In the genomic region with DNA sequence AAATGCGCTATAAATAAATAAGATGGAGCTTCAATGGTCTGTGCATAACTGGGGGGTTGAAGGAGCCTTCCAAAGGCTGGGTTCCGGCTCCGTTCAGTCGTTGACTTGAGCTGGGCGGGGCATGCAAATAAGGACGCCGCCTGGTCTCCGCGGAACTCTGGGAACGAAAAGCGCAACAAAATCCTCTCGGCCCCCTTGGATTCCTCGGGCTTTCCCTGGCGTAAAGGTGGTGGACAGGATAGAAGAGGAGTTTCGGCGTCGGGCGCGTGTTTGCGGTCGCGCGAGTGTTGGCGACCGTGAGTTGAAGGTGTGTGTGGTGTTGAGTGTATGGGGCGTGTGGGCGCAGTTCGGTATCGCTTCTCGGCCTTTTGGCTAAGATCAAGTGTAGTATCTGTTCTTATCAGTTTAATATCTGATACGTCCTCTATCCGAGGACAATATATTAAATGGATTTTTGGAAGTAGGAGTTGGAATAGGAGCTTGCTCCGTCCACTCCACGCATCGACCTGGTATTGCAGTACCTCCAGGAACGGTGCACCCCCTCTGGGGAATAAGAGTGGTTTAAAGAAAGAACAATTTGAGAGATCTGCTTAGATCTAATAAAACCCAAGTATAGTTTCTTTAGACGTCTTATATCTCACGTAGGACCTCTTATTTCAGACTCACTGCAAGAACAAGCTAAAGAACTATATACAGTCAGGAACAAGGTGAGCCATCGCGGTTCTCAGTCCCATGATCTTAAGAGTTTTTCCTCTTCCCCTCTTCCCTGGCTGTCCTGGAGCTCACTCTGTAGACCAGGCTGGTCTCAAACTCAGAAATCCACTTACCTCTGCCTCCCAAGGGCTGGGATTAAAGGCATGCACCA, we compare ENCODE assay signal across 8 mouse cellular contexts. TPM values are rescaled to one million over a fixed set of nuclear protein-coding genes. Genes with fewer than 3 reads are reported as not detected.
DNase-seq lines count a peak whose midpoint lies in the region; ATAC-seq and TF ChIP-seq lines count a peak whose summit lies in the region.
"Not testable (repeated sequence)": the region's sequence is repeated elsewhere in the genome, so short reads cannot be mapped to it uniquely, and the experiment has no call there.

No protein-coding gene starts in this region.

- not testable (repeated sequence) for H3K36me3 ChIP-seq in kidney, embryonic 14.5 days (ENCODE audit: control insufficient read depth, insufficient read depth, low read length)

- peak overlapping the region; percentile 42 for H3K4me2 ChIP-seq in kidney, embryonic 14.5 days (replicated peaks; ENCODE audit: low read depth, low read length)

- H3K4me3 ChIP-seq in bone marrow macrophage, adult 2 months (ENCODE audit: insufficient read depth, low read length); embryonic fibroblast, embryonic 13.5 days (ENCODE audit: insufficient read depth, low read length): not testable (repeated sequence)
- H3K4me3 ChIP-seq in kidney, embryonic 14.5 days (ENCODE audit: low read length), result peak overlapping the region; percentile 9; the same call in 1 of the 2 replicates

- TF ChIP-seq CTCF in bone marrow macrophage, adult 2 months (IDR thresholded peaks at IDR 0.05; ENCODE audit: low read depth, low read length); embryonic fibroblast, embryonic 13.5 days (IDR thresholded peaks at IDR 0.05; ENCODE audit: borderline replicate concordance, insufficient read depth, low read length): not testable (repeated sequence)

- WGBS in kidney, embryonic 14.5 days, result under 1% methylated on average over 37 of the region's 40 CpGs

- TF ChIP-seq POLR2A in bone marrow macrophage, adult 2 months (IDR thresholded peaks at IDR 0.05; ENCODE audit: borderline replicate concordance, low read depth, low read length), result peak; percentile 100
- TF ChIP-seq POLR2A in embryonic fibroblast, embryonic 13.5 days (IDR thresholded peaks at IDR 0.05; ENCODE audit: low read depth, low read length), result peak; percentile 94

- H3K4me1 ChIP-seq in bone marrow macrophage, adult 2 months (ENCODE audit: control insufficient read depth, insufficient read depth, low read length); embryonic fibroblast, embryonic 13.5 days (ENCODE audit: control insufficient read depth, insufficient read depth, low read length); kidney, embryonic 14.5 days (ENCODE audit: control insufficient read depth, insufficient read depth, low read length): not testable (repeated sequence)

- H3K27ac ChIP-seq in bone marrow macrophage, adult 2 months (ENCODE audit: insufficient read depth, low read depth, low read length), result peak overlapping the region; percentile 90
- H3K27ac ChIP-seq in embryonic fibroblast, embryonic 13.5 days (ENCODE audit: insufficient read depth, low read length), result peak overlapping the region; percentile 90
- H3K27ac ChIP-seq in kidney, embryonic 14.5 days (ENCODE audit: low read depth, low read length), result peak overlapping the region; percentile 96

- not testable (repeated sequence) for H3K27me3 ChIP-seq in kidney, embryonic 14.5 days (ENCODE audit: control insufficient read depth, insufficient read depth, low read length)

- not testable (repeated sequence) for H3K9me3 ChIP-seq in kidney, embryonic 14.5 days (ENCODE audit: control insufficient read depth, low read length)

- peak; percentile 94 for ATAC-seq in kidney, embryonic 14.5 days (ENCODE audit: low FRiP score, low TSS enrichment)
- ATAC-seq in monocyte, adult 5-6 weeks (replicated peaks; ENCODE audit: insufficient number of reproducible peaks, low FRiP score, low TSS enrichment, poor library complexity, severe bottlenecking), result peak; percentile 79

- peak overlapping the region; percentile 62 for H3K9ac ChIP-seq in kidney, embryonic 14.5 days (ENCODE audit: low read depth, low read length)

- DNase-seq in A20 (ENCODE audit: low read depth, low spot score) (peak; percentile 91), liver (peak; percentile 88)
- DNase-seq in heart, adult 9 months (ENCODE audit: low spot score in 2 of 2), result peak; percentile 70 to 80
- peak; percentile 82 to 94 for DNase-seq in spleen, postnatal 4 days (ENCODE audit: low spot score in 2 of 2)

RNA-seq across cellular contexts. Expression of a gene that starts 7.2 kb away (rescaled TPM):
- 0.80 and 1.9 TPM in 2 replicates for polyA plus RNA-seq in bone marrow macrophage, adult 2 months (2012; ENCODE audit: insufficient read depth, insufficient read length, missing spikeins)
- polyA plus RNA-seq in embryonic fibroblast, embryonic 13.5 days (2011; ENCODE audit: insufficient read length, low read depth, missing spikeins), result 4.1 and 6.5 TPM in 2 replicates
- polyA plus RNA-seq in kidney, embryonic 14.5 days (2014; fragmentation: Nextera tagmentation; extraction: Ambion mirVana), result 2.4 and 2.8 TPM in 2 replicates
- total RNA-seq in monocyte, adult 5-6 weeks (2017), result 19.6 to 120 TPM (median 27.2 TPM) in 3 replicates

RNA-seq across cellular contexts. Expression of a gene that starts 31.1 kb away (rescaled TPM):
- polyA plus RNA-seq in bone marrow macrophage, adult 2 months (2012; ENCODE audit: insufficient read depth, insufficient read length, missing spikeins), result 21.2 and 22.1 TPM in 2 replicates
- polyA plus RNA-seq in embryonic fibroblast, embryonic 13.5 days (2011; ENCODE audit: insufficient read length, low read depth, missing spikeins), result 10.8 and 18.1 TPM in 2 replicates
- polyA plus RNA-seq in kidney, embryonic 14.5 days (2014; fragmentation: Nextera tagmentation; extraction: Ambion mirVana), result 31.6 and 35.8 TPM in 2 replicates
- total RNA-seq in monocyte, adult 5-6 weeks (2017), result 9.4 to 22.4 TPM (median 18.2 TPM) in 3 replicates

RNA-seq across cellular contexts. Expression of a gene that starts 59.1 kb away (rescaled TPM):
- not detected in 2 replicates for polyA plus RNA-seq in bone marrow macrophage, adult 2 months (2012; ENCODE audit: insufficient read depth, insufficient read length, missing spikeins)
- not detected in 2 replicates for polyA plus RNA-seq in embryonic fibroblast, embryonic 13.5 days (2011; ENCODE audit: insufficient read length, low read depth, missing spikeins)
- polyA plus RNA-seq in kidney, embryonic 14.5 days (2014; fragmentation: Nextera tagmentation; extraction: Ambion mirVana), result not detected in 2 replicates
- not detected in 3 replicates for total RNA-seq in monocyte, adult 5-6 weeks (2017)
